Mouse (Mus musculus): ENCODE data around the gene Pth2. TPM values are rescaled to one million over a fixed set of nuclear protein-coding genes. Genes with fewer than 3 reads are reported as not detected.
A peak's percentile ranks its signal among the peaks of the same experiment; 100 is the strongest.

The Pth2 gene
- total RNA-seq, 4 experiments from 2014 or later, result not detected

GRCm38 (mm10) chr7:45174567-45175280 is 6.1 kb upstream of the Pth2 start:
- DNase-seq, result no peak

GRCm38 (mm10) chr7:45175398-45175797 is 5.4 kb upstream of the Pth2 start:
- no peak for DNase-seq

GRCm38 (mm10) chr7:45175929-45176328 is 4.9 kb upstream of the Pth2 start:
- DNase-seq, result no peak

GRCm38 (mm10) chr7:45176356-45176755 is 4.4 kb upstream of the Pth2 start:
- no peak for DNase-seq

DNA sequence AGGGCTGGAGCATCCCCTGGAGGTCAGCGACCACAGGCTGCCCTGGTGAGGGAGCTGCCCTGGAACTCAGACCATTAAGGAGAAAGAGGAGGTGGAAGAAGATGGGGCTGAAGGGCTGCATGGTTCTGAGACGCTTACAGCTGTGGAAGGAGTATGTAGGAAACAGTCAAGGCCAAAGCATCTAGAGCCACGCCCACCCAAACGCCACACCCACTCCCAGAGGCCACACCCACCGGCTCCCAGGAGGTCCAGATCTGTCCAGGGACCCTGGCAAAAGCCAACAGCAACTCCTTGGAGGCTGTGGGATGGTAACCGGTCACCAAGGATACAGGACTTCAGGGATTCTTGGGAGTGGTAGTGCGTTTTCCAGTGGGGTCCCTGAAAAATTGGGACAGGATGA is 2.2 kb upstream of the Pth2 start:
- no peak for DNase-seq

DNA sequence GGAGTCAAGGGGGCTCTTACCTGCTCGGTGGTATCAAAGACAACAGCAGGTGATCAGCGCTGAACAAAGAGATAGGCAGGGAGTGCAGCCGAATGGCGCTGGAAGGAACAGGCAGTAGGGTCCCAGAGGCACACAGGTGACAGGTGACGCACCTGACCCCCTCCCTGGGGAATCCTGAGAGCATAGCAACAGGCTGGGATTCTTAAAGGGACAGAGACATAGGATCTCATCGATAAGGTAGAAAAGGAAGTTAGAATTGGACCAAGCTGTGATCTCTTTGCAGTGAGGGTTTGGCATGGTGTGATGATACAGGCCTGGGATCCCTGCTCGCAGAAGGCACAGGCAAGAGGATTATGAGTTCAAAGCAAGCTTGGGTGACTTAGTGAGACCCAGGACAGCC is 1.3 kb upstream of the Pth2 start, which contains the start of gene Gfy:
TSS of gene Gfy (minus strand) at position 101 of the 400 bp plus-strand sequence.
- no peak for DNase-seq

- no peak for DNase-seq
These were observed 745 bp downstream of the Pth2 start for GRCm38 (mm10) chr7:45181540-45181939.

- peak; percentile 82 for DNase-seq
These were observed 1.4 kb downstream of the Pth2 start for GRCm38 (mm10) chr7:45182199-45182601.

GRCm38 (mm10) chr7:45182606-45183005 is 1.8 kb downstream of the Pth2 start:
- DNase-seq, result no peak

DNA sequence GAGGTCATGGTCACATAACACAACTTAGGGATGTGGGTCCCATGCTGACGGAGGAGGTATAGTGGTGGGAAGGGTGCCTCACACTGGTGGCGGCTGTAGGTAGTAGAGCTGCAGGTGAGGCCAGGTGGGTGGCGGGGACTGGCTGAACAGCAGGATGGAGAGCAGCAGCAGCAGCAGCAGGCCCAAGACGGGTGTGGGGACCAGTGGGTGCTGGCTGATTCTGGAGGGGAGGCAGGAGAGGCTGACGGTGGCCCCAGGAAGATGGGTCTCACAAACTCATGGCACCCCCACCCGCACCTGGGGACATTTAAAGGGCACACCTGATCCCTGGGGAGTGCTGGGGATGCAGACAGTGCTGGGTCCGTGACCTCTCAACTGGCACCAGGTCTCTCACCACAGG is 2.9 kb downstream of the Pth2 start:
- no peak for DNase-seq

- no peak for DNase-seq
These were observed 5.1 kb downstream of the Pth2 start for GRCm38 (mm10) chr7:45185921-45186320.

GRCm38 (mm10) chr7:45189600-45189999 is 8.8 kb downstream of the Pth2 start:
- no peak for DNase-seq

DNA sequence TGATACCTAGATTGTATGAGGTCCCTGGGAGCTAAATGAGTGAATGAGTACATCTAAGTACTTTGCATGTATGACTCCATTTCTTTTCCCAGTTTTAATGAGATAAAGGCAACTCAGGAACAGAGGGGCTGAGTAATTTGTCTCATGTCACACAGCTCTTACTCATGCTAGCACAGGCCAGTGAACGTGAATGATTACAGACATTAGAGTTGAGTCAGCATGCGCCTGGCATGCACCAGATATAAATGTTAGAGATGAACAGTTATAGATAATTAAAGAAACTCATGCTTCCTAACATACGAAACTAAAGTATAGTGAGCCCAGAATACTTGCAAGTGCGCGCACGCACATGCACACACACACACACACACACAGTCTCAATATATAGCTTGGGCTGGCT is 9.4 kb downstream of the Pth2 start:
- no peak for DNase-seq

GRCm38 (mm10) chr7:45191161-45191560 is 10.4 kb downstream of the Pth2 start:
- no peak for DNase-seq

GRCm38 (mm10) chr7:45191803-45192363 is 11.1 kb downstream of the Pth2 start:
- DNase-seq, result no peak

DNA sequence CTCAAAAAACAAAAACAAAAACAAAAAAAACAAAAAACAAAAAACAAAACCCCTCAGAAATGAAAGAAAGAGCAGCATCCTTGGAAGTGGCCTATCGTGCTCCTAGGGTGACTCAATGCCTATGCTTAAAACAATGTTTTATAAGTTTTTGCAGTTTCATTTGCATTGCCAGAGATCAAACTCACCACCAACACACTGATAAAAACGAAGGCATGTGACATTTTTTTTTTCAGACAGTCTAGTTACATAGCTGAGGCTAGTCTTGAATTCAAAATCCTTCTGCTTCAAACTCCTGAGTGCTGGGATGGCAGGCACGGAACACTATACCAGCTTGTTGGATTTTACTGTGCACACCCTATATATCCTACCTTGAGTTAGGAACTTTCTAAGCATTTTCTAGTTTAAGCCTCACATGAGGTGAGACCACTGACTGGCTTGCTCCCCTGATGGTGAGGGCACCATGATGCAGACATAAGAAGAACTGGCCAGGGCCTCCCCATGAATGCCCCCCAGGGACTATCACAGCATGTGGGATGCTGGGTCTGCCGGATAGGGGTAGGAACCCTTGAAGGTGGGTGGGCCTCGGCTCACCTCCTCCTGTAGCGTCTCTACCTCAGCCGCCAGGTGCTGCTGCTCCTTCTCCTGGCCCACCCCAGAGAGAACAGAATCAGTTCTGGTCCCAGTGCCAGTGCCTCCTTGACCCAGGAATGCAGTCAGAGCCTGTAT is 12.0 kb downstream of the Pth2 start:
- DNase-seq, result no peak

- DNase-seq, result no peak
These were observed 12.6 kb downstream of the Pth2 start for GRCm38 (mm10) chr7:45193406-45193805.

DNA sequence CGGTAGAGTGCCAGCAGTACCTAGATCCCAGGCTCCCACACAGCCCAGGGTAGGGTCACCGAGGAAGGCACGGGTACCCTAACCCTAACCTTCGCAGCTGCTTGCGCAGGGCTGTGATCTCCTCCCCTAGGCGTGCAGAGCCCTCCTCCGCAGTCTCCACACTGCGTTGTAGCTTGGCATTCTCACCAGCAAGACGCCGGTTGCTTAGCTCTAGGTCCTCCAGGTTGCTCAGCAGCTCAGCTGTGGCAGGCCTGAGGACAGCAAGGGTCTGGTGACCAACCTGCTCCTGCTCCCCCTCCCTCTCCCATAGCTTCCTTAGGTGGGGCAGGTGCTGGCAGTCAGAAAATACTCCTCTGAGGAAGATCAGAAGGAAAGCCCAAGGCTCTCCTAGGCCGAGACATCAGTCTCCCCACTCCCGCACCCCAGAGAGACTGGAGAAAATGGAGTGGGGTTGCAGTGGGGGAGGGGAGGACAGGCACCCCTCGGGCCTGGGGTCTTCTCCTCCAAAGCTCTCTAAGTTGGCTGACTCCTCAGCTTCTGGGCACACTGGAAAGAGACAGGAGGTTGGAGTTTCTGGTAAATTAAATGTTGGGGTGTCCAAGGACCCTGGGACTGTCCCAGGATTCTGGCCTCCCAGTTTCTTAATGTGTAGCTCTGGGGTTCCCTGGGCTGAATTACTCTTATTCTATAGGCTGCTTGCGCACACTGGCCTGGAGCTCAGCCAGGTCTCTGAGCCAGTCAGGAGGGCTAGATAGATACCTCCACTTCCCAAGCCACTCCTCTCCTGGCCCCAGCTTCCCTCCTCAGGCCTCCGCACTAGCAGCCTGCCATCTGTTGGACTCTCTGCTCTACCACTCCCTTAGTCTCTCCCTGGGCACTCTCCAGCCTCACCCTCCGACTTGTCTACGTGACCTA is 13.3 kb downstream of the Pth2 start:
- no peak for DNase-seq

DNA sequence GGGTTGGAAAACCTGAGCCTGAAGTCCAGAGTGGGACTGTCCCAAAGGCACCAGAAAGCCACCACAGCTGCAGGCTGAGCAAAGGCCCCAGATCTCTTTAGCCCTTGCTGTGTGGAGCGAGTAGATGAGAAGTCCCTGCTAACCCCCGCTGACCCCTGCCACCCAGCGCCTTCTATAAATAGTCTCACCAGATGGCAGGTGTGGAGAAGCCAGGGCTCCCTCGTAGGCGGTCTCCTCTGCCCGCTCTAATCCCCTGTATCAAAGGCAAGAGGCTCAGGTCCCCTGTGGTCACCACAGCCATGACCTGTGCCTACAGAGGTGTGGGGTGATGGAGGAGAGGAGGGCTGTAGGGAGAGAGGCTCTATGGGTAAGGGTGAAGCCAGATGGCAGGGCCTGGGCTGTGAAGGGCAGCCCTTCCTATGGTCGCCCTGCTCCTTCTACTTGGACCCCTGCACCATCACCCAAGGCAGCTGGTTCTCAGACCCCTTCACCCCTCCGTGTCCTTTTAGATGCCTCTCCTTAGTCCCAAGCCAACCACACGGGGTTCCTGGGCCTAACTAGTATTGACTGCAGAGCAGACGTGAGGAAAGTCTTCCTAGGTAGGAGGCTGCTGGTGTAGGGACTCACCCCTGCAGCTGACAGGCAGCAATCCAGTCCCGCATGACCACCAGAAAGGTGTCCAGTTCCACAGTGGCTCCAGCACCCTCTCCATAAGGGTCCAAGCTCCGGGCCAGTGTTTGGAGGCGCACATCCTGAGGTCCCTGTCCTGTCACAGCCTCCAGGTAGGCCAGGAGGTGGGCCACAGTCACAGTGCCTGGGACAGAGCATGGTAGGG is 14.8 kb downstream of the Pth2 start:
- no peak for DNase-seq

GRCm38 (mm10) chr7:45196176-45196535 is 15.4 kb downstream of the Pth2 start:
- DNase-seq, result no peak

GRCm38 (mm10) chr7:45196994-45197393 is 16.2 kb downstream of the Pth2 start:
- DNase-seq, result no peak

- peak; percentile 51 for DNase-seq
These were observed 17.6 kb downstream of the Pth2 start for GRCm38 (mm10) chr7:45198435-45198834.

Measured in adrenal gland, adult 8-10 months (tissue).